ENCODE assay signal across 8 mouse cellular contexts in the genomic region with DNA sequence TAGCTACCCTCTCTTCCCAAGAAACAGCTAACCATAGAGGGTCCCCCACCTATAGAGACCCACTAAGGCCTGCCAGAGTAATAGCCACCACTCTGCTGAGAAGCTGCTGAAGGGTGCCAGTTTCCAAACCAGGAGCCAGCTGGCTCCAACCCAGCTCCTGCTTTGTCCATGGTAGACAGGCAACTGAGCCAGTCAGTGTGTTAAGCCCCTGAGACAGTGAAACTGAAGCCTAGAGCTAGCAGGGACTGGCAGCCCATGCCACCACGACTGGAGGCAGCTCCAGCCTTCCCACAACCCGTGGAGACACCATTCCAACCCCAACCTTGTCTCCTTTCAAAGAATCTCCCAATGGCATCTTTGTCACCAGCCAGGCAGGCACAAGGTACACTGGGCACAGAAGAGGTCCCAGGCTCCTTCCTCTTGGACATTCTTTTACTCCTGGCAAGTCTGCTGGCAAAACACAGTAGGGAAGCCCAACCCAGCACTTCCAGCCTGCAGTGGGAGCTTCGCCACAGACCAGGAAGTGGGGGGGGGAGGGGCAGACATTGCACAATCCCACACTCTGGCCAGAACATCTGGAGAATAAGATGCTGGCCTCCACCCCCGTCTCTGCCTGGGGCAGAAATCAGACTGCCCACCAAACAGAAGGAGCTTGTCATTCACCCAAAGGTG. TPM values are rescaled to one million over a fixed set of nuclear protein-coding genes. Genes with fewer than 3 reads are reported as not detected.
DNase-seq lines count a peak whose midpoint lies in the region; ATAC-seq and TF ChIP-seq lines count a peak whose summit lies in the region.
"Had no signal": no experiment of that assay in that cellular context is flagged by ENCODE, and none has a peak within 500 bp of the region (broad histone marks: within the 10 kb centered on the region; RNA-seq: fewer than 3 reads in every experiment).

No protein-coding gene starts in this region.

- TF ChIP-seq POLR2A in bone marrow macrophage, adult 2 months (IDR thresholded peaks at IDR 0.05; ENCODE audit: borderline replicate concordance, low read depth, low read length) = no peak

- no peak overlapping the region for H3K4me2 ChIP-seq in hindbrain, embryonic 13.5 days
- H3K4me2 ChIP-seq in midbrain, postnatal 0 days (ENCODE audit: low read depth, low read length, poor library complexity, severe bottlenecking) = no peak overlapping the region

- WGBS in hindbrain, embryonic 13.5 days = 38% methylated on average over 4 of the region's 4 CpGs
- 27% methylated on average over 4 of the region's 4 CpGs for WGBS in midbrain, postnatal 0 days

- H3K9me3 ChIP-seq in hindbrain, embryonic 13.5 days = no peaks in the 10 kb centered on the region
- H3K9me3 ChIP-seq in midbrain, postnatal 0 days (ENCODE audit: low read length) = no peaks in the 10 kb centered on the region

- peak; percentile 73 for DNase-seq in Muller cell, postnatal 12 days (ENCODE audit: inconsistent ontology term)
- DNase-seq in gastrocnemius, adult 8-10 months (ENCODE audit: low spot score in 2 of 2) = peak; percentile 82 to 85
- DNase-seq in liver = peak; percentile 74
- peak; percentile 83 for DNase-seq in midbrain, postnatal 0 days (ENCODE audit: low spot score)
- DNase-seq in left cerebral cortex, postnatal 25 days (ENCODE audit: low spot score in 2 of 2) = no peak

- peak overlapping the region; percentile 7; the same call in 1 of the 2 replicates for H3K4me3 ChIP-seq in bone marrow macrophage, adult 2 months (ENCODE audit: insufficient read depth, low read length)
- no peak overlapping the region for H3K4me3 ChIP-seq in hindbrain, embryonic 13.5 days
- no peak overlapping the region for H3K4me3 ChIP-seq in midbrain, postnatal 0 days (ENCODE audit: low read depth, low read length)
- H3K4me3 ChIP-seq: erythroblast, embryonic 14.5 days had no signal

- no peak overlapping the region for H3K9ac ChIP-seq in hindbrain, embryonic 13.5 days
- H3K9ac ChIP-seq in midbrain, postnatal 0 days (replicated peaks; ENCODE audit: low read length, poor library complexity, severe bottlenecking) = no peak overlapping the region

- H3K27ac ChIP-seq in bone marrow macrophage, adult 2 months (ENCODE audit: insufficient read depth, low read depth, low read length) = peak overlapping the region; percentile 86
- peak overlapping the region; percentile 78 for H3K27ac ChIP-seq in hindbrain, embryonic 13.5 days
- peak overlapping the region; percentile 47 for H3K27ac ChIP-seq in midbrain, postnatal 0 days (ENCODE audit: low read depth, low read length)

- no peak for TF ChIP-seq CTCF in bone marrow macrophage, adult 2 months (IDR thresholded peaks at IDR 0.05; ENCODE audit: low read depth, low read length)
- TF ChIP-seq CTCF in midbrain, postnatal 0 days (IDR thresholded peaks at IDR 0.05) = 0 out of 2 replicates have a peak, but pooled peaks have one; percentile 1

- H3K36me3 ChIP-seq in hindbrain, embryonic 13.5 days = peaks cover 10% of the 10 kb centered on the region
- H3K36me3 ChIP-seq in midbrain, postnatal 0 days (ENCODE audit: insufficient read depth, low read length) = 0 out of 2 replicates have a peak, but pooled peaks cover 2% of the 10 kb centered on the region

- H3K27me3 ChIP-seq in hindbrain, embryonic 13.5 days = peaks cover 48% of the 10 kb centered on the region
- peaks cover 13% of the 10 kb centered on the region for H3K27me3 ChIP-seq in midbrain, postnatal 0 days (ENCODE audit: insufficient read depth, low read length)

- no peak for ATAC-seq in hindbrain, embryonic 13.5 days (ENCODE audit: low FRiP score)
- no peak for ATAC-seq in midbrain, postnatal 0 days (ENCODE audit: low FRiP score)

- intact Hi-C loops in left cerebral cortex, postnatal 25 days (cut with DNase I) = no loop called here

- peaks cover 40% of the 10 kb centered on the region for H3K4me1 ChIP-seq in bone marrow macrophage, adult 2 months (ENCODE audit: control insufficient read depth, insufficient read depth, low read length)
- peaks cover 74% of the 10 kb centered on the region for H3K4me1 ChIP-seq in hindbrain, embryonic 13.5 days (replicated peaks)
- H3K4me1 ChIP-seq in midbrain, postnatal 0 days (ENCODE audit: insufficient read depth, low read length) = peaks cover 17% of the 10 kb centered on the region

RNA-seq across cellular contexts. Expression of a gene that starts 1.7 kb away (rescaled TPM):
- 13.8 and 15.3 TPM in 2 replicates for polyA plus RNA-seq in bone marrow macrophage, adult 2 months (2012; ENCODE audit: insufficient read depth, insufficient read length, missing spikeins)
- 1 to 10 TPM; 3.9 to 5.9 (median 4.8) TPM for total RNA-seq in gastrocnemius, adult 8-10 months (2022)
- polyA plus RNA-seq in hindbrain, embryonic 13.5 days (2015; fragmentation: Nextera tagmentation; extraction: Ambion mirVana) = 35.6 and 38.7 TPM in 2 replicates
- total RNA-seq in midbrain, postnatal 0 days (2014; rRNA removed) = 31.7 and 35.0 TPM in 2 replicates
- 31.2 and 37.7 TPM in 2 replicates for polyA plus RNA-seq in midbrain, postnatal 0 days (2015; fragmentation: Nextera tagmentation; extraction: Ambion mirVana)
- 10 to 100 TPM; 20.0 to 20.8 TPM for total RNA-seq in left cerebral cortex, postnatal 25 days (2021)

RNA-seq across cellular contexts. Expression of a gene that starts 2.5 kb away (rescaled TPM):
- polyA plus RNA-seq in bone marrow macrophage, adult 2 months (2012; ENCODE audit: insufficient read depth, insufficient read length, missing spikeins) = 3.4 and 4.7 TPM in 2 replicates
- 10 to 100 TPM; 13.0 to 16.3 (median 14.4) TPM for total RNA-seq in gastrocnemius, adult 8-10 months (2022)
- 21.0 and 24.1 TPM in 2 replicates for polyA plus RNA-seq in hindbrain, embryonic 13.5 days (2015; fragmentation: Nextera tagmentation; extraction: Ambion mirVana)
- 27.4 and 55.6 TPM in 2 replicates for total RNA-seq in midbrain, postnatal 0 days (2014; rRNA removed)
- polyA plus RNA-seq in midbrain, postnatal 0 days (2015; fragmentation: Nextera tagmentation; extraction: Ambion mirVana) = 17.6 and 21.0 TPM in 2 replicates
- 10 to 100 TPM; 13.5 to 15.7 TPM for total RNA-seq in left cerebral cortex, postnatal 25 days (2021)

RNA-seq across cellular contexts. Expression of a gene that starts 19.4 kb away (rescaled TPM):
- polyA plus RNA-seq in bone marrow macrophage, adult 2 months (2012; ENCODE audit: insufficient read depth, insufficient read length, missing spikeins) = 29.6 and 40.2 TPM in 2 replicates
- total RNA-seq in gastrocnemius, adult 8-10 months (2022) = 10 to 100 TPM in 2 of 4 experiments, 1 to 10 TPM in 2; 9.4 to 12.5 (median 10.0) TPM
- 43.7 and 46.9 TPM in 2 replicates for polyA plus RNA-seq in hindbrain, embryonic 13.5 days (2015; fragmentation: Nextera tagmentation; extraction: Ambion mirVana)
- total RNA-seq in midbrain, postnatal 0 days (2014; rRNA removed) = 13.3 and 23.6 TPM in 2 replicates
- polyA plus RNA-seq in midbrain, postnatal 0 days (2015; fragmentation: Nextera tagmentation; extraction: Ambion mirVana) = 47.8 and 48.9 TPM in 2 replicates
- total RNA-seq in left cerebral cortex, postnatal 25 days (2021) = 10 to 100 TPM; 23.7 to 23.9 TPM

RNA-seq across cellular contexts. Expression of a gene that starts 24.5 kb away (rescaled TPM):
- polyA plus RNA-seq in bone marrow macrophage, adult 2 months (2012; ENCODE audit: insufficient read depth, insufficient read length, missing spikeins) = not detected in 2 replicates
- under 1 TPM in 1 of 4 experiments, not detected in 3; 0.29 TPM for total RNA-seq in gastrocnemius, adult 8-10 months (2022)
- not detected in 2 replicates for polyA plus RNA-seq in hindbrain, embryonic 13.5 days (2015; fragmentation: Nextera tagmentation; extraction: Ambion mirVana)
- total RNA-seq in midbrain, postnatal 0 days (2014; rRNA removed) = 0.33 TPM in 1 of 2 replicates, not detected in the other
- 0.04 TPM in 1 of 2 replicates, not detected in the other for polyA plus RNA-seq in midbrain, postnatal 0 days (2015; fragmentation: Nextera tagmentation; extraction: Ambion mirVana)
- not detected for total RNA-seq in left cerebral cortex, postnatal 25 days (2021)
- polyA plus RNA-seq: erythroblast, embryonic 14.5 days had no signal

RNA-seq across cellular contexts. Expression of a gene that starts 42.9 kb away (rescaled TPM):
- polyA plus RNA-seq in bone marrow macrophage, adult 2 months (2012; ENCODE audit: insufficient read depth, insufficient read length, missing spikeins) = 14.2 and 18.5 TPM in 2 replicates
- total RNA-seq in gastrocnemius, adult 8-10 months (2022) = 10 to 100 TPM; 22.9 to 27.2 (median 24.6) TPM
- polyA plus RNA-seq in hindbrain, embryonic 13.5 days (2015; fragmentation: Nextera tagmentation; extraction: Ambion mirVana) = 43.5 and 51.8 TPM in 2 replicates
- 36.0 and 44.7 TPM in 2 replicates for total RNA-seq in midbrain, postnatal 0 days (2014; rRNA removed)
- polyA plus RNA-seq in midbrain, postnatal 0 days (2015; fragmentation: Nextera tagmentation; extraction: Ambion mirVana) = 35.3 and 38.6 TPM in 2 replicates
- 10 to 100 TPM; 42.5 to 50.0 TPM for total RNA-seq in left cerebral cortex, postnatal 25 days (2021)

Comparison
In these comparisons a context has a peak if more than half of its experiments do, and no peak if none do; other contexts are left out.
1. DNase-seq: peak in Muller cell, postnatal 12 days (single experiment), gastrocnemius, adult 8-10 months (2 of 2), liver (single experiment) and midbrain, postnatal 0 days (single experiment); none in left cerebral cortex, postnatal 25 days (0 of 2).
2. Peak in every context shown above with its lines, with median percentiles within 50 percentile points of each other: H3K27ac ChIP-seq.